Mouse (Mus musculus) megakaryocyte, adult 5-6 weeks (primary cell): Measurements from ENCODE around the gene Cxcr2. TPM values are rescaled to one million over a fixed set of nuclear protein-coding genes. Genes with fewer than 3 reads are reported as not detected.

Source experiments
- ATAC-seq: 2 replicates; pipeline ENCODE4 v1.8.0; 2016; ENCODE audit warnings: mild to moderate bottlenecking, inconsistent platforms; ENCODE audit not compliant: poor library complexity, severe bottlenecking
- total RNA-seq, 2 experiments: library from RNA; stranded (forward) in 1 of 2; stranded (reverse) in 1 of 2; fragments of 153-499, 151-499 nt in 1 of 2; fragments of 221-1000, 200-1000 nt in 1 of 2; gene quantifications; 2 replicates each; pipeline versions ENCODE4 v1.2.3 to v1.2.4; 2015 to 2017

The Cxcr2 gene
- total RNA-seq (2015) (63.7 and 72.6 TPM in 2 replicates), total RNA-seq (2017) (77.3 and 107 TPM in 2 replicates)

- ATAC-seq: peak; percentile 53
Observed at GRCm38 (mm10) chr1:74153461-74154184, at the start of gene Cxcr2. Gene Cxcr2 (plus strand): TSS chr1:74153989.

- ATAC-seq: no peak
Observed at GRCm38 (mm10) chr1:74105660-74106059, 48.1 kb upstream of the Cxcr2 start.

DNA sequence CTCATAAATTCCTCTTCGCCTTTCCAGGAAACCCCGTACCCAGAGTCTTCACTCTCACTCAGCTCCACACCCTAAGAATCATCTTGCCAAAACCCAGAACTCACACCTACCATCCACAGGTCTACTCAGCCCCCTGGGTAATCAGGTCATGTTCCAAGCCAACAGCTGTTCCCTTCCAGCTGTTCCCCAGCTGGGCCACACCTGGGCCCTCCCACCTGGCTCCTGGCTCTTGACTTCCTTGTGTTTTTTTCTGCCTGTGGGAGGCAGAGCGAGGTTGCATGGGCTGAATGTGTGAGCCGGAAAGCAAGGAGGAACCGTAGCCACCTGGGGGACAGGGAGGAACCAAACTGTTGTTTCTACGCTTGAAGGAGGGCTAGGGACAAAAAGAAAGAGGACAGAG is 47.6 kb upstream of the Cxcr2 start:
- no peak for ATAC-seq

DNA sequence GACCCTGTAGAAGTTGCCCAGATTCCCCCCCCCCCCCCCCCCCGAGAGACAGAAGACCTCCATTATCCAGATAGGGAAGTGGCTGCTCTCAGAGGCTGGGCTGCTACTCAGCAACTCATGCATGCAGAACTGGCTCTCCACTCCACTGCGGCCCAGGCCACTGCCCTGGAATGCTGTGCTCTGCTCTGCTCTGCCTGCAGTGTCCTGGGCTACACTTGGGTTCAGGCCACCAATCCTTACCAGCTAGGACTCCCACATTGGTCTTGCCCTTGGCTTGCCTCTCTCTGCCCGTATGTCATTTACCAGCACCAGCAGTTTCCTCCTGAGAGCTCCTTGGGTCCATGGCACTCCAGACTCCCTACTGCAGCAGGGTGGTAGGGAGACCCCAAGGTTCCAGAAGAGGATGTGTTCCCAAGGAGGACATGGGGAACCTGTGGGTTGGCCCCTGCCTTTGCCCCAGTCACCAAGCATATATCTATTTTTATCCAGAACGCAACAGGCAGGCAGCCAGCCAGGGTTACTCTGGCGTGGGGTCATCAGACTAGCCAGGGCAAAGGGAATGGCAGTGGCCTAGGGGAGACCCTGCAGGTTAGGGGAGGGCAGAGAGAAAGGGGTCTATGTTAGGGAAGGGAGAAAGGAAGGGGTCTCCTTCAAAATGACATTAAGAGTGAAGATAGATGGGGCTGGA is 45.7 kb upstream of the Cxcr2 start:
- ATAC-seq: no peak

GRCm38 (mm10) chr1:74109670-74110069 is 44.1 kb upstream of the Cxcr2 start:
- ATAC-seq: no peak

DNA sequence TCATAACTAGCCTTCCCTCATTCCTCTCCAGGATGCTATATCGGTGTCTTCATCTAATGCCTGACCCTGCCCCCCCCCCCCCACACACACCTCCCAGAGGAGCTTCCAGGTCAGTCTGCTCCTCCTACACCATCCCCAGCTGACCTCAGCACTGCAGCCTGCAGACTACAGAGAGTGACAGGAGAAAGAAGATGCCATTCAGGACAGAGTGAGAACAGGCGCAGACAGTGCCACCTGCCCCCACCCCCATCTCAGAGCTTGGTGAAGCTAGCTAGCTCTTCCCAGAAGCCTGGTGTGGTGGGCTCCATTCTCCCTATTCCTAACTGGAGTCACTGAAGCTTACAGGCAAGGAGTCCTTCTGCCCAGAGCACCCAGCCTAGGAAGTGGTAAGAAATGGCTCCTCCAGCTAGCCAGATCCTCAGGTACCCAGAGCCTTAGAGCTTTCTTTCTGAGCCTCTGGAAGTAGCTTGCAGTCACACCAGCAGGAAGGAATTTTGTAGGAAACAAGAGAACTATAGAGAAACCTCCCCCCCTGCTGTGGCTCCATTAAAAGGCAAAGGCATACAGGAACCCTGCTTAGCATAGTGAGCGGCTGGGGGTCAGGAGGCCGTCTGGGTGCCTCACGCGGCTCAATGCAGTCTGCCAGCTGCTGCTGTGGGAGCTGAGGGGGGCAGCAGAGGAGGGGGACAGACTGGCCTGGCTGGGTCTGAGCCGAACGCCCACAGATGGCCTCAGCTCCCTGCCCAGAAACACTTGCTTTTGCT is 42.7 kb upstream of the Cxcr2 start:
- ATAC-seq: no peak

DNA sequence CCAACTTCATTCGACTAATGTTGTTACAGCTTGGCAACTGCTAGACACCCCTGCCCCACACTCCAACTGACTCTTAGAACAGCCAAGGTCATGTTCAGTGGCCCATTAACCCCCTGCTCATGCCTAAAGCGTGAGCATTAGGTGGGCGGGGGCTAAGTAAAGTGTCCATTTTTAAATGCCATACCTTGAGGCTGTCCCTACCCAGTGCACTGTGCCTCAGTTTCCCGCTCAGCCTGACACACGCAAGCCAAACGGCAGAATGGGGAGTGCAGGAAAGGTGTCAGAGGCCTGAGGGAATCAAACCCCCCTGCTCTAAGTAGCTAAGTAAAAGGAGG is 42.1 kb upstream of the Cxcr2 start:
- ATAC-seq: no peak

GRCm38 (mm10) chr1:74113071-74113470 is 40.7 kb upstream of the Cxcr2 start:
- ATAC-seq: no peak

DNA sequence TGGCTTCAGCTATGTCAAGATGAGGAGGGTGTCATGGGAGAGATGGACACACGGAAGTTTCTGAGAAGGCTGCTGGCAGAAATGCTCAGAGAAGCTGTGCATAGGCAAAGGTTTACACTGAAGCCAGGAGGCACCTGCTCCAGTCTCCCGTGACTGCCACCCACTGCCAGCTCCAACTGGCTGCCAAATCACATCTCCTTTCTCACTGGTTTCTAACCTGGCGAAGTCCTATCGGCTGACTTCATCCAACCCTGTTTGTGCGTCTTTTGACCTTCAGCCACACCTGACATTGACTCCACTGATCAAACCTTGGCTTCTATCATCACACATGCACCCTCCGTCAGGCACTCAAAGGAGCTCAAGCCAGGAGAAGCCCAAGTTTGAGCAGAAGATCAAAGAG is 35.9 kb upstream of the Cxcr2 start:
- no peak for ATAC-seq

- no peak for ATAC-seq
Observed at GRCm38 (mm10) chr1:74119115-74119514, 34.7 kb upstream of the Cxcr2 start.

GRCm38 (mm10) chr1:74121138-74121537 is 32.7 kb upstream of the Cxcr2 start:
- ATAC-seq: no peak

DNA sequence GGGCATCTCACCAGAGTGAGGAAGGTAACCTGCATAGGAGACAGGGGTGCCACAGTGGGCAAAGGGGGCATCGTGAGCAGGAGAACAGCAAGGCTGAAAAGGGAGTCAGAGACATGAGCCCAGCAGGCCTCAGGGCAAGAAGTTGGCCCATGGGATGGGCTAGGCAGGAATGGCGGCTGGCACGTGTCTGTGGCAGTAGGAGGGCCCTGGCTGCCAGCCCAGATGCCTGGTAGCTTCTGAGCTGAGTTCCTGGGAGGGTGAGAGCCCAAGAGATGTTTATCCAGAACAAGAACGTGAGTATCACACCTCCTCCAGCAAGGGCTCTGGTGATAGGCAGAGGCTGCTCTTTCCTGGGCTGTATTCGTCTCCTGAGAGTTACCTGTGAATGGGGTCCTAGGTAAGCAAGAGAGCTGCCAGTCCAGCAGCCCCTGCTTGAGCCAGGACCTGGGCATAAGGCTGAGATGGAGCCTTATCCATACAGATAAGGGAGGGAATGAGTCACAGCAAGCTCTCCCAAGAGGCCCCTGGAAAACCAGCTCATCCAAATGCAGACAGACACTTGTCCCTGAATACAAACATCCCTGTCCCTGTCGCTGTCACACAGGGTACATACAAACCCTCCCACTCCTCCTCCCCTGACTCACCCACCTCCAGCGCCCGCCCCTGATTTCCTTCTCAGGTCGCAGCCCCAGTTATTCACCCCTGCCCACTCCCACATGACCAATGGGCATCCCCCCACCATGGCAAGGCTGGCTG is 31.8 kb upstream of the Cxcr2 start:
- no peak for ATAC-seq

GRCm38 (mm10) chr1:74123215-74123614 is 30.6 kb upstream of the Cxcr2 start:
- ATAC-seq: no peak

DNA sequence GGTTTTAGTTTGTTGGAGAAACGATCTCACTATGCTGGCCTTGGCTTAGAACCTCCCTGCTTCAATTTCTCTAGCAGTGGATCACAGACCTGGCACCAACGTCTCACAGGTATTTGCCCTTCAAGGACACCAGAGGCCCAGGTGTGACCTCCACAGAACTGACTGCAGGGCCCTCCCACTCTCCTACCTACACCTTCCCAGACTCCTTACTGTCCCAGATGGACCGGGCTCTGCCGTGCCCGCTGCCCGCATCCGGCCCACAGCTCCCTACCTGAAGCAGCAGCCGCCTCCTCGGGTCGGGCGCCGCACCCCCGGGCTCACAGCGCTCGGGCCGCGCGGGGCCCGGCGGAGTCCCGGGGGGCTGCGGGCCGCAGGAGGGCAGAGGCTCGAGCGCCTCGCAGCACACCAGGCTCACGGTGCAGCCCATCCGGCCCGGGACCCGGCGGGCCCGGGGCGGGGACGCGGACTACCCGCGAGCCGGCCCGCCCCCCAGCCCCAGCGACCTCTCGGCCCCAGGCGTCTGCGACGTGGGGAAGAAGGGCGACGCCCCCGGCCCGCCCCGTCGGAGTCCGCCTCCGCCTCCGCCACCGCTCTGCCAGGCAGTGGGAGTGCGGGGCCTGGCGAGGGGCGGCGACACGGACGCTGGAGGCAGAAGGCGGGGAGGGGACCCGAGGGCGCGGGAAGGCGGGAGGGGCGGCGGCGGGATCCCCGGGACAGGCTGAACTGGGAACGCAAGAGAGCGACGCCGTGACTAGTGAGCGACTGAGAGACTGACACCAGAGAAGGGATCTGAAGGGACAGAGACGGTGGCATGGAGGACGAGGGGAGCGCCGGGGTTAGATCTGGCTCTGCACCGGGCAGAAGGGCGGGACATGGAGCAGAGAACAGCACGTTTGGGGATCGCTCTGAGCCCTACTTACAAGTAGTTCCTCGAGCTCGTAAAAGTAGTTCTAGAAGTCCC is 29.5 kb upstream of the Cxcr2 start, which contains the start of gene Tns1:
Gene Tns1, minus strand, starts transcription at position 429 of the 961 bp plus-strand sequence.
- ATAC-seq: peak; percentile 66

DNA sequence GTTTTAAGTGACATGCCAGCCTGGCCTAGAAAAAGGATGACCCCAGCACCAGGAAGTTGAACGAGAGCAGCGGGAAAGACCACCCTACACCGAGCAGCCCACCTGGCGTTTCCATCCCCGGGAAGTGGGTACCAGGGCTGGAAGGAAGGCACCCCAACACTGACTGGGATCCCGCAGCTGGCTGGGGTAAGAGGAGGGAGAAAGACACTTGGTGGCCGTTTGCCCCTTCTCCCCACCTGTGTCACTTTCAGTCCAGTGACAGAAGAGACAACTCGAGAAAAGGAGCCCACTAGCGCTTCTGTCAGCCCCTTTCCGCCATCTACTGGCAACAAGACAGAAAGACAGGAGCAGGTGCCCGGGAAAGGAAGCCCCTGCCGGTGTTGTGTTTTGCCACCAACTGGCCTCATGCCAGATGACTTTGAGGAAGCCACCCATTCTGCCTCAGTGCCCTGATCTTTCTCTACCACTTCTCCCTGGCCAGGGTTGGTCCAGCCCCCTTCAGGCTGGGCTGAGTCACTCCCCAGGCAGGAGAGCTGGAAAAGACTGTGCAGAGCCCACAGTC is 28.7 kb upstream of the Cxcr2 start, which contains the start of gene Rufy4:
Gene Rufy4, plus strand, starts transcription at position 551 of the 562 bp plus-strand sequence.
- peak; percentile 90 for ATAC-seq

- ATAC-seq: peak; percentile 70
Observed at GRCm38 (mm10) chr1:74130883-74131659, 22.7 kb upstream of the Cxcr2 start.

DNA sequence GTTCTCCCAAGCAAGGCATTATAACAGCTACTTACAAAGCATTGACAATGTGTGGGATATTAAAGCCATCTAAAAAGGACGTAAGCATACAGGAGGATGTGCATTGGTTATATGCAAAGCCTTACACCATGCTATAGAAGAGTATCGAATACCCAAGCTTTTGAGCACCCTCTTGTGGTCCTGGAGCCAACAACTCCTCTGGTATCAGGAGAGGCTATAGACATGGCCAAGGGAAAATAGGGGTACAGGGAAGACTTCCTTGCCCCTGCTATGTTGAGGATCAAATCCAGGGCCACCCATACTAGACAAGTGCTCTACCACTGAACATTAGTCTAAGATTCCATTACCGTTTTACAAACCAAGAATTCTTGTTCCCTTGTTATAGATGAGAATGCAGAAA is 21.8 kb upstream of the Cxcr2 start:
- ATAC-seq: no peak

GRCm38 (mm10) chr1:74133954-74134353 is 19.8 kb upstream of the Cxcr2 start:
- ATAC-seq: peak; percentile 77
